Mouse (Mus musculus) brain, embryonic 14.5 days (tissue): ENCODE measurements around the gene Golm1.

Experiments used
- CTCF ChIP-seq: fragments of 200-500 bp; IDR thresholded peaks from 2 replicates; pipeline ENCODE4 v1.5.1; 2012; ENCODE audit warnings: inconsistent platforms, mild to moderate bottlenecking, moderate library complexity, borderline replicate concordance; ENCODE audit not compliant: insufficient read depth, insufficient read length; ENCODE audit errors: extremely low read depth
- POLR2A ChIP-seq: fragments of 200-500 bp; IDR thresholded peaks from 2 replicates; pipeline ENCODE4 v1.6.1; 2012; ENCODE audit warnings: mild to moderate bottlenecking, inconsistent platforms, borderline replicate concordance; ENCODE audit not compliant: poor library complexity, insufficient read depth, insufficient read length, severe bottlenecking; ENCODE audit errors: extremely low read depth

GRCm38 (mm10) chr13:59656975-59657388 lies 18.6 kb downstream of the Golm1 start:
- TF ChIP-seq CTCF (no peak), POLR2A (no peak)
